Mouse (Mus musculus): ENCODE data around the gene Rftn1.

Gene Rftn1

GRCm38 (mm10) chr17:50201828-50202445 lies 11.5 kb upstream of the Rftn1 start:
- no peak for DNase-seq (ENCODE audit: low read depth, low spot score)

- no peak for DNase-seq (ENCODE audit: low read depth, low spot score)
Observed at GRCm38 (mm10) chr17:50199075-50199850, 8.8 kb upstream of the Rftn1 start.

DNA sequence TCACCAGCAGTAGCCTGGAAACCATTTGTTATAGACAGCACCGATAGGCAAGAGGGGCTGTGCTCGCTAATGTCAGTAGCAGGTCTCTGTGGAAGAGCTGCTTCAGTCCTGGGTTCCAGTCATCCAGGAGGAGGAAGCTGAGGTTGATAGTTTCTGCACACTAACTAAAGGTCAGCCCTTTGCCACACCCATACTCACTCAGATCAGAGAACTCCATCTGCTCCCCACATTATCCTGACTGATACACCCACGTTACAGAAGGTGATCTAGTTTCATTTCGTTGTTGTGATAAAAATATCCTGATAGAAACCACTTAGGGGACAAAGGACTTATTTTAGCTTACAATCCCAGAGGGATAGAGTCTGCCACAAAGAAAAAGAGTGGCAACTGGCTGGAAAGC lies 7.1 kb upstream of the Rftn1 start:
- DNase-seq (ENCODE audit: low read depth, low spot score), result no peak

DNA sequence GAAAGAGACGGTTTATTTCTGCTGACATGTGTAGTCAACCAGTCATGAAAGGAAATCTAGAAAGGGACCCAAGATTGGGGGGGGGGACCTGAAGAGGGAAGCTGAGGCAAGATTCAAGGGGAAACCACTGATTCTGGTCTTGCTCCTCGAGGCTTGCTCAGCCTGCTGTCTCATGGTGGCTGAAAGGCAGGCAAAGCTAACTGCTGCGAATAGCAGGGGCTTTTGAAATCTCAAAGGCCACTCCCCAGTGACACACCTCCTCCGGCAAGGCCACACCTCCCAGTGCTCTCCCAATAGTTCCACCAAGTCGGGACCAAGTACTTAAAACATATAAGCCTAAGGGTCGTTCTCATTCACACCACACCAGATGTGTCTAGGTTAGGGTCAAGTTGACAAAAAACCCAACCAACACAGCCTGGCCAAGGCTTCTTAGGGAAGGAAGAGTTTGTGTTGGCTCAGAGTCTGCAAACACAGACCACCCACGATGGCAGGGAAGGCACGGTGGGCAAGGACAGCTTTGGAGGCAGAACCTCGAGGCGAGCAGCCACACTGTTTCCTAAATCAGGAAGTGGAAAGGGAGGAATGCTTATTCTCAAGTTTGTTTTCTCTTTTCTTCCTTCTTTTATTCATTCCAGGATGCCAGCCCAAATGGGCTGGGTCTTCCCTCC lies 5.7 kb upstream of the Rftn1 start:
- no peak for DNase-seq (ENCODE audit: low read depth, low spot score)

- no peak for DNase-seq (ENCODE audit: low read depth, low spot score)
Observed at GRCm38 (mm10) chr17:50195399-50195798, 4.9 kb upstream of the Rftn1 start.

- DNase-seq (ENCODE audit: low read depth, low spot score), result no peak
Observed at GRCm38 (mm10) chr17:50194541-50194940, 4.1 kb upstream of the Rftn1 start.

- no peak for DNase-seq (ENCODE audit: low read depth, low spot score)
Observed at GRCm38 (mm10) chr17:50193653-50194052, 3.2 kb upstream of the Rftn1 start.

DNA sequence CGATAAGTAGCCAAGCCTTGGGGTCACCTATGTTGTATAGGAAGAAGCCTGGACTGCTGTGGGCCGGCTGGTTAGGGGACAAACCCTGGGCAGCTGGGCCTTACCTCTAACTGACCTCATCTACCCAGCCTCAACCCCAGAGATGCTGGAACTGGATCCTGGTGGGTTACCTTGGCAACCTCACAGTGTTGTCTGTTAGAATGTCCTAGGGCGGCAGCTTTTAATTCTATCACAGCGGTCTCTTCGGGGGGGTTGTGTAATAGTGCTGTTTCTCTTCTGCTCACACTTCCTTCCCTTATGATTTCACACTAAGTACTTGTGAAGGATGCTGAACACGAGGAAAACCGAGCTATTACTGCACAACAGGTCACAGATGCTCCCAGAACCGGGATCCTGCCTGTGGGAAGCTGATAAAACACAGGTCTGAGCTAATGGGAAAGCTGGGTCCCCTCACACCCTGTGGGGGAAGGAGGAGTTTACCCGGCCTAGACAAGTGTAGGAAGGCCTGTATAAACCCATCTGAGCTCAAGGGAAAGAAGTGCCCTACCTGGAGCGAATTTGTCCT lies 2.0 kb upstream of the Rftn1 start:
- DNase-seq (ENCODE audit: low read depth, low spot score), result no peak

GRCm38 (mm10) chr17:50191318-50191957 lies 964 bp upstream of the Rftn1 start:
- no peak for DNase-seq (ENCODE audit: low read depth, low spot score)

- no peak for DNase-seq (ENCODE audit: low read depth, low spot score)
Observed at GRCm38 (mm10) chr17:50189381-50190012, 977 bp downstream of the Rftn1 start.

DNA sequence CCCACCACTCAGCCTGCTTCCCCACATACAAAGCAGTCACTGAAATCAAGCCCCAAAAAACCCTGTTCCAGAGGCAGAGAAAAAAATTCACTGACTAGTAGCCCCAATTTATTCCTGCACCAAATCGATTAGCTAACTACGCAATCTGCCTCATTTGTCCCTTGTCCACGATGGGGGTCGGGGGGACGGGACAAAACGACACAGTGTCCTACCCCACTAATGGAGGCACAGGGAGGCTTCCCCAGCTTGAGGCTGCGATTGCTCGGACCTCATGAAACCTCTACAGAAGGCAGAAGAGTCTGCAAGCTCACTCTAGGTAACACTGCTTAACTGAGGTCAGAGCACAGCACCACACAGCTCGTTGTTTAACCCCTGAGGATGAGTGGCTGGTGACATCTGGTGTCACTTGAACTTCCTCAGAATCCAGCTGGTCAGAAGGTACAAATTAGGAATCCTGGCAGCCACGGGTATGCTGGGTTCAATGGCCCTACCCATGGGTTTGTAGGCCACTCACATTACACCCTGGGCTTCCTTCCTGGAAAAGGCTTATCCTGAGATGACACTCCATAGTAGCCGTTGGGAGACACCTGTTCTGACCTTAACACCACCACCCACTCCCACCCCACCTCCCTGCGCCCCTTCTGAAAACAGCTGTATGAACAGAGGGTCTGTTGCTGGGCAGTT lies 1.7 kb downstream of the Rftn1 start:
- DNase-seq (ENCODE audit: low read depth, low spot score), result no peak

DNA sequence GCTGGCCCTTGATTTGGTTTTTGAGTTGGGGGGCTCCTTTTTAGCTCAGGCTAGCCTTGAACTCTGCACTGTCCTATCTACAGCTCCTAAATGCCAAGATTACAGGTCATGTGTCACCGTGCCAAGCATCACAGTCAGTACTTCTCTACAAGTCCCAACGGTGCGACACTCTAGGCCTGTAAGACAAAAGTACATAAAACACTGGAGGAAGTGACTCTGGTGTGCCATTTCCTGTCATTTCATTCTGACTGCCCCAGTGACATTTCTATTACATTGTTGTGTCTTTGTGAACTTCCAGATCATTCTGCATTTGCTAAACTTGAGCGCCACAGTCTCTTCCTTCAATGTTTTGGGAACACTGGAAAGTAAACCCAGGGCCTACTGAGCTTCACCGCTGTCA lies 4.9 kb downstream of the Rftn1 start:
- no peak for DNase-seq (ENCODE audit: low read depth, low spot score)

DNA sequence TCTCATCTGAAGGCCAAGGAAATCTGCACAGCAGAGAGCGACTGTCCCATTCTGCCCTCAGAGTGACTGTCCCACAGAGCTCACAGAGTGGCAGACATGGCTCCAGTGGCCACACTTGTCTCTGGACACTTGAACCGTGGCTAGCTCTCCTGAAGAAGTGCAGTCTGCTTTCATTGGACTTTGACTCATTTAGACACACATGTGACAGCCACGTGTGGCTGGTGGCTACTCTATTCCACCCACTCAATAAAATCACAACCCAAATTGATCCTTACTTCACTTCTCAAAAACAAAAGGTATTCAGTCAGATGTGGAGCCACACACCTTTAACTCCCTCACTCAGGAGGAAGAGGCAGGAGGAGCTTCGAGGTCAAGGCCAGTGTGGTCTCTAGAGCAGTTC lies 5.4 kb downstream of the Rftn1 start:
- no peak for DNase-seq (ENCODE audit: low read depth, low spot score)

DNA sequence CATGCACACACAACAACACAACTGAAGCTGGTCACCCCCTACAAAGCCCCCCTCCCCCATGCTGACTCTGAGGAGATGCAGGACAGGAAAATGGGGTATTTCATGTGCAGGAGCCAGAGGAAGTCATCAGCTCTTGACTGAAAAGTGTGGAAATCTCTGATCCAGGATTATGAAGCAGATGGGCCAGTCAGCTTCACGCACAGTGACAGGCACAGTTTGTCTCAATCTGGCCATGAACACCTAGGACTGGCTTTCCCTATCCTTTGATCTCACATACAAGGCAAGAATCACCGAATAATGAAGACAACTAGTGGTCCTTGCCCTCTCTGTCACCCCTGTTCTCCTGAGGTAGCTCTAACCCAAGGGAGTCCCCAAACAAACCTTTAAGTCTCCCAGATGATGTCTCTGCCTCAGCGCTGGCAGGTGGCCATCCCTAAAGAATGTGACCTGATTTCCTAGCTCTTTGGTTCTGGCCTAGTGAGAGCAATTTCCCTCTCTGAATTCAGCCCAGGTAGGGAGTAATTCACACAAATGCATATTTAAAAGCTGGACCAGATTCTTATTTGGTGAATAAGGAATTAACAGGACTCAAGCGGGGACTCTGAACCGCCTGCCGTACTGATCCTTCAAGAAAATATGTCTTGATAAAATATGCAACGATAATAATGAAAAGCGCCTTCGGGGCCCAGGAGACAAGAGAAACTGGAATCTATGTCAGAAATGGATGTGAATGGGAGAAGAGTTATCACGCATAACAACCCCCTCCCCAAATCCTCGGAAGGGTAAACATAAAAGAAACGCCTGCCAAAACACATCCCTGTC lies 6.0 kb downstream of the Rftn1 start:
- DNase-seq (ENCODE audit: low read depth, low spot score), result no peak

GRCm38 (mm10) chr17:50183300-50183699 lies 7.2 kb downstream of the Rftn1 start:
- no peak for DNase-seq (ENCODE audit: low read depth, low spot score)

DNA sequence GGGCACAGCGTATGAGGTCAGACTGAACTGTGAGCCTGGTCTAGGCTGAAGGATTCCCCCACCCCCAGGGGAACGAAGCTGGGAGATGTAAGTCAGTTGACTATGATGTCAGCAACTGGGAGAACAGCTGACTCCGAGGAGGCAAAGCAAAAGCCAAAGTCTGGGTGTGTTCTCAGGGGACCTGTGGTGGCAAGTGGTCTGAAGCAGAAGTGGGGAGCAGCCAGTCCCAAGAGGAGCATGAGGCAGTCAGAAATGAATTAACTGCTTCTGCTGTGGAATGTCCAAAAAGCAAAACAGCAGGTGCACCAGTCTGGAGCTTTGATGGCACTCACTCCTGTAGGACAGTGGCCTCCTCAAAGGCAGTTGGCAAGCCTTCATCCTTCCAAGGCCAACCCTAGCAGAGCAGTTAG lies 7.9 kb downstream of the Rftn1 start:
- no peak for DNase-seq (ENCODE audit: low read depth, low spot score)

DNA sequence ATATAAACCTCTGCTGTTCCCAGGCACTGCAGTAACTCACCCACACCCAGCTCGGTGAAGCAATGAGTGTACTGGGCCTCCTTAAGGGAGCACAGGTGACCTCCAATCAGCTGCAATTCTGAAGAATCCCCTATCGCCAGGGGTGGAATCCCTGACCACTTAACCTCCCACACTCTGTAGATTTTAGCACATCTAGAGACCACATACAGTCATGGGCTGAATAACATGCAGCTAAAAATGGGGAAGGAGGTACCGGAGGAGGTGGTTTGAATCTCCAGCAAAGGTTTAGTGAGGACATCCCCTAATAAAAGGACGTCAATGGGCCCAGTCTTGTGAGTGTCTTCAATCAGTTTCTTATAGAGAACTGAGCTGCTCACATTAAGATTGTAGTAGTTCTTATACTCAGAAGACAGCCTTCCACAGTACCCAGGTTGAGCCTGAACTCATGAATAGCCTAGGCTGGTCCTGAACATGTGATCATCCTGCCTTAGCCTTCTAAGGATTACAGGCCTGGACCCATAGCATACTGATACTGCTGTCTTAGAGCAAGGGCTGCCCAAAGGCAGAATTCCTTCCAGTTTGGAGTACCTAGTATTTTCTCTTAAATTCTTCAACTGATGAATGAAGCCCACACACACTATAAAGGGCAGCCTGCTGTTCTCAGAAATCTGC lies 9.4 kb downstream of the Rftn1 start:
- DNase-seq (ENCODE audit: low read depth, low spot score), result no peak

- no peak for DNase-seq (ENCODE audit: low read depth, low spot score)
Observed at GRCm38 (mm10) chr17:50173776-50174175, 16.7 kb downstream of the Rftn1 start.

- no peak for DNase-seq (ENCODE audit: low read depth, low spot score)
Observed at GRCm38 (mm10) chr17:50173368-50173767, 17.1 kb downstream of the Rftn1 start.

DNA sequence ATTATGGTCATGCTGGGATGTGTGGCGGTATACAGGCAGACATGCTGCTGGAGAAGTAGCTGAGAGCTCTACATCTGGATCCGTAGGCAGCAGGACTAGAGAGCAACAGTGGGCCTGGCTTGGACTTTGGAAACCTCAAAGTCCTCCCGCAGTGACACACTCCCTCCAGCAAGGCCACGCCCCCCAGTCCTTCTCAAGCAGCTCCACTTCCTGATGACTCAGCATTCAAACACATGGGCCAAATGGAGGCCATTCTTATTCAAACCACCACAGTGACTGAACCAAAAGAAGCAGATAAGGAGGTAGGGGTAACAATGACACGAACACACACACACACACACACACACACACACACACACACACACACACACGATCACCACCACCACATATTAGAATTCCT lies 17.7 kb downstream of the Rftn1 start:
- DNase-seq (ENCODE audit: low read depth, low spot score), result peak; percentile 2

Measured in 3T3-L1 (cell line).